Mouse (Mus musculus) 416B (cell line): ENCODE data around the gene 1700092M07Rik.

Experiments used
- DNase-seq: peaks from one replicate; pipeline ENCODE4 v3.0.0; 2011; ENCODE audit warnings: low read depth

Gene 1700092M07Rik

DNA sequence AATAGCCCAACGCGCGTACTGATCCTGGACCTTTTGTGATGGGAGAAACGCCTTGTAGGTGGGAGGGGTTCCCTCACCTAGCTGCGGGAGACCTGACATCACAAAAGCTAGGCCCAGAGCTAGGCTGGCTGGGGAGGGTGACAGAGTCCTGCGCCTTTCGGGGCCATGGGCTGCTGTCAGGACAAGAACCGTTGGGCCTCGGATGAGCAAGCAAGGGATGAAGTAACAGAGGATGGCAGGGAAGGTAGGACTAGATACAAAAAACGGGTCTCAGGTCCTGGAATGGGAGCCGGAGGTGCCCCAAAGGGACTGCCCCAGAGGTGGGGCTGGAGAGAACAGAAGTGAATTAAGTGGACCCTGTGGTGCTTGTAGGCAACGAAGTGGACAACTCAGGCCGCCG lies at the start of gene 1700092M07Rik:
Gene 1700092M07Rik, plus strand, starts transcription at position 116 of the 400 bp plus-strand sequence.
- DNase-seq: no peak

DNA sequence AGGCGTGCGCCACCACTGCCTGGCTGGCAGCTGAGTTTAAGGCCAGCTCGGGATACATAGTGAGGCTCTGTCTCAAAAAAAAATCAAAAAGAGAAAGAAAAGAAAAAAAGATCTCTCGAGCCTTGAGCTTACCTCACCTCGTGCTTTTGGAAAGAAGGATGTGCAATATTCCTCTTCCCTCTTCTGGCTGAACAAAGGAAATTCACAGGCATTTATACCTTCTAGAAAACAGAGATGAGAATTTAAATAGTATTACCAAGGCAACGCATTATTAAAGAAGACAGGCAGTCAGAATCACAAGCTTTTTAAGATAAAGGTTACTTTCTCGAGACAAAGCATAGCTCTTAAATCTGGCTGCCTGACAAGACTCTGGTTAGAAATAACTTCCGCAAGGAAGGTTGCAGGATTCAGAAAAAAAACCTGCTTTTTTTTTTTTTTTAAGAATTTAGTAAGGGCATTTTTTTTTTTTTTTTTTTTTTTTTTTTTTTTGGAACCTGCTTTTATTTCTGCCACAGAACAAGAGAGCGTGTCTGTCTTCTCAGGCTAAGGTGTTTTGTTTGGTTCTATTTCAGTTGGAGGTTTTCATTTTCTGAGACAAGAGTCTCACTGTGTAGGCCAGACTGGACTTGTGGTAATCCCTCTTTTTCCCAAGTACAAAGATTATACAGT lies 48.5 kb upstream of the 1700092M07Rik start:
- DNase-seq: no peak

DNA sequence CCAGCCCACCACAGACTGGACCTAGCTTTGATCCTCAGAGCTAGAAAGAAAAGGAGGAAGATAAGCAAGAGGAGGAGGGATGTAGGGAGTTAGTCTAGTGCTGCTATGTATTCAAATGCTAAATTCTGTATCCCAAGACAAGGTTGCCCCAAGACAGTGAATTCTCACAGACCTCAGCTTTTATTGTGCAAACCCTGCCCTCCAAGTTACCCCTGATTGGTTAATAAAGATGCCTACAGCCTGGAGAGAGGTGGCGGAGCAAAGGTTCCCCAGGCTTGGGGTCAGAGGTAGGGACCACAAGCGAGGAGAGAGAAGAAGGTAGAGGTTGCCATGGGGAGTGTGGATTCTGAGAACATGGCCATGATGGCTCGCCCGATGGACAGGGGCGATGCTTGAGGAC lies 47.8 kb upstream of the 1700092M07Rik start:
- DNase-seq: no peak

DNA sequence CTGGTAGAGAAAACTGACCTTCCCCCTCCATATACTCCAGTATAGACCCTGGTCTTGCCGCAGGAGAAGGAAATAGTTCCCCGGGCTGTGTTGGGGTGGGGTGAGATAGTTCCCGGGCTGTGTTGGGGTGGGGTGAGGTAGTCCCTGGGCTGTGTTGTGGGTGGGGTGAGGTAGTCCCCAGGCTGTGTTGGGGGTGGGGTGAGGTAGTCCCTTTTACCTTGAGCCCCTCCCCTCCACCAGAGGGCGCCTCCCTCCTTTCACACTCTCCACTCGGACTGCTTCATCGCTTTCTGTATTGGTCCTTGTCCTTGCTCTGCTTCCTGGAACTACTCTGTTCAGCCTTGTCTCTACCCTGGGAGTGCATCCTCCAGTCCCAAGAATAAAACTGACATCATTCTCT lies 45.2 kb upstream of the 1700092M07Rik start:
- DNase-seq: peak; percentile 59

DNA sequence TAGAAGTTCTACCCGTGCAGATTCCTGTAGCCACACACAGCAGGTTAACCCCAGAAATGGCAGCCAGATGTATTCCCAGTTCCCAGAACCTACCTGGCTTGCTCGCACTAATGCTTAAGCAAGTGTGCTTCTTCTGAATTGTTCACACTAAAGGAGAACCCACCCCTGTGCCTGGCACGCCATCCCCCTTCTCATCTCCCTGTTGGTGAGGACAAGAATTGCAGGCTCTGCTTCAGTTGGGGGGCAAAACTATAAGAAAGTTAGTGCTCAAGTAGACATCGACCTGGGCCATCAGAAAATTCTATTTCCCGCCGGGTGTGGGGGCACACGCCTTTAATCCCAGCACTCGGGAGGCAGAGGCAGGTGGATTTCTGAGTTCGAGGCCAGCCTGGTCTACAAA lies 40.9 kb upstream of the 1700092M07Rik start:
- DNase-seq: no peak

DNA sequence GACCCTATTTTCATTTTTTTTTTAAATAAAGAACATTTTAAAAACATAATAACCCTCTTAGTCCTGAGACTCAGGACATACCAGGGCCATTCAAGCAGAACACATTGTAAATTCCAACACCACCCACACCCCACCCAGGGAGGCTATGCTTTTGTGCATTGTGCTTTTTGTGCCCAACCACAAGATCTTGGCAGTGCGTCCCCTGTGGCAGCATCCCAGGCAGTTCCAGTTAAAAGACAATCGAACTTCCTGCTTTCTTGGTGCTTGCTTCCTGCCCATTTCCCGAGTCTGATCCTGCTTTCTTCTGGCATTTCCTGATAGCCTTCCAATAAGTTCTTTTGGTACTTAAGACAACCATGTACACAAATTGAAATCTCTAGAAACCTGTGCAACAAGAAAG lies 38.1 kb upstream of the 1700092M07Rik start:
- no peak for DNase-seq

DNA sequence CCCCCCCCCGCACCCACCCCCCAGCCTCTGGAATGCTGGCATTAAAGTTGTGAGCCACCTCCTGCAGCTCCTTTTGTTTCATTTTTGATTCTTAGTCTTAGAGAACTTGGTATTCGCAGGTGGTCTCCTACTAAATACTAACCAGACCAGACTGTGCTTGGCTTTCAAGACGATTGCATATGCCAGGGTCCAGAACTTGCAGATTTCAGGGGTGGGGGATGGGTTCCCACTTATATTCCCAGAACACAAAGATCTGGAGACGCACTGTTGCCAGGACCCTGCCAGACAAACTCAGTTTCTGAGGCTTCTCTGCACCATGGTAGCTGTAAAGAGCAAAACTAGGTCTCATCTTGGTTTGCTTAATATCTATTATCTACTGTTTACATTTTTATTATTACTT lies 36.9 kb upstream of the 1700092M07Rik start:
- DNase-seq: no peak

DNA sequence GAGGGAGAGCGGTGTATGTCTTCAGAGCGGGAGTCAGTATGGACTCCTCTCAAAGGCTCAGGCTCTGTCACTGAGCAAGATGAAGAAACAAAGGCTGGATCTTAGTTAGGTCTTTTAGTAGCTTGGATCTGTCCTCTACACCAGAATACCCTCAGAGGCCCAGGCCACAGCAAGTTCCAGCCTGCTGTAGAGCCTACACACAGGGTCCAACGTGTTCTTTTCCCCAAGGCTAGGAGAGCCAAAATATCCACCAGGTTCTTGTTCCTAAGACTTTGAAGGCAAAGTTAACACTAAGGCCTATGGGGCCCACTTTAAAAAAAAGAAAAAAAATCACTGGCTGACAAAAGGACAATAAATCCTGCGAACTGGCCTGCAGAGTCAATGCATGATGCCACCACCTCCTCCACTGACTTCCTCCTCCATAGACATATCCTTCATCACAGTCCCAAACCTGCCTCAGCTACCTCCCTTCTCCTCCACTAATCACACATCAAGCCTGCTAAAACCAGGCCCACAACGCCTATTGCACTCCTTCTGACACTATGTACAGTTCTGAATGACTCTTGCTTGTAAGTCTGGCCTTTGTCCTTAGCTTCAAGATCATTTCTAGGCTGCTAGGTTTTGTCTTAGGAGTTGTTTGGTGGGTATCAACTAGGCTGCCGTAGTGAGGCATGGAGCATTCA lies 35.4 kb upstream of the 1700092M07Rik start:
- no peak for DNase-seq

DNA sequence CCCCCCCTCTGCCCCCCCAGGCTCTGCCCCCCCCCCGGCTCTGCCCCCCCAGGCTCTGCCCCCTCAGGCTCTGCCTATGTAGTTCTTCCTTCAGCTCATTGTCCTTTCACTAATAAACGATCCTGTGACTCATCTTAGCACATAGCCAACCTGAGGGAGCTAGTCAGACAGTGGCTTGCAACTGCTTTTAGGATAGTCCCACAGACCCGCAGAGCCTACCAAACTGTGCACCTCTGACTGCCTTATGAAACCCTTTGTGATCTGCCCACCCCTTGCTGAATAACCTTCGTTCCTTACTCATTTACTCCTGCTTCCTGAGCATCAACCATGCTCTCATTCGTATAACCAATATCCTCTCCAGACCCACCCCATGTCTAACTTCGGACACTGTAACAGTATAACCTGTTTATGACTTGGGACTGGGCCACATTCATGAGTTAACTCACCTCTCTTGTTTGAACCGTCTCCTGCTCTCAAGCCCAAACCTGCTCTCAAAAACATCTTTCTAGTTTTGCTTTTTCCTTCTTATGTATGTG lies 34.3 kb upstream of the 1700092M07Rik start:
- peak; percentile 34 for DNase-seq

DNA sequence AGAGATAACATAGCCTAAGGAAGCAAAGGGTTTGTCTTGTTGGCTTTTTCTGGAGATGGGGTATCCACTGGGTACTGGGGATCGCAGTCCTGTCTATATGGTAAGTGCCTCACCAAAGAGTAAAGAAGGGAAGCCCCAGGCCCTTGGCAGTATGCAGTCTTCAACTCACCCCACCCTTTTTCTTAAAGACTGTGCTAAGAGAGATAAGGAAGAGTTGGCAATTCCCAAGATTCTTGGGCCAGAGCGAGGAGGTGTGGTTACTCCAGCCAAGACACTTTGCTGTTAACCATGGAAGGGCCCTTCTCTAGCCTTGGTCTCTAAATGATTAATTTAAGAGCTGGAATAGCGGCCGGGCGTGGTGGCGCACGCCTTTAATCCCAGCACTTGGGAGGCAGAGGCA lies 33.6 kb upstream of the 1700092M07Rik start:
- DNase-seq: no peak

DNA sequence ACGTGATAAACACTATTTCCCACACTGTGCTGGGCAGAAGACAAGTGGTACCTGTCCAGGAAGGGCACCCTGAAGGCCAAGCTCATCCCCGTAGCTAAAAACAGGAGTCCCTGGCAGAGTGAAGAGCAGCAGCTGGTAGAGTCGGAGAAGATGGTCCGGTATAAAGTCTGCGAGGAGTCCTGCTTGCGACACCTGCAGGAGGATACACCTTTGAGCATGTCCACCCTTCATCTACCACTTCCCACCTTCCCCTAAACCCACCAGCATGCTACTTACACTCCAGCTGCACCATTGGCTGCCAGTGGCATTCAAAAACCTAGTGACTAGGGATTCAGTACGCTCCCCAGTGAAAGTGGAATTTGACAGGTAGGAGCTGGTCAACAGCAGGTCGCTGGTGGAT lies 31.6 kb upstream of the 1700092M07Rik start:
- DNase-seq: no peak

DNA sequence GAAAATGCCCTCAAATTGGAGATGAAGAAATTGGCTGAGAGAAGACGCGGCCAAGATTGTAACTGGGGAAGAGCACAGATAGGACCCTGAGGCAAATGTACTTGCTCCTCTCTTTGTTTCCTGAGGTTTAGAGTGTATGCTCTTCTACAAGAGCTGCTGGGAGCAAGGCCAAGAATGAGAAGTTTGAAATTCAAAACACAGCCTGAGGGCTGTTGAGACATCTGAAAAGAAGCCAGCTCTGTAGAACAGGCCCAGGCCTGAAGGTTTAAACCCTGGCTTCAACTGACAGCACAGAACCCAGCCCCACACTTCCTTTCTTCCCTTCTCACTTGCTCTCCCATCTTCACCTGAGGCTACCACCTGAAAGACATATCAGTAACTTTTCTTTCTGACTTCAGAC lies 30.5 kb upstream of the 1700092M07Rik start:
- no peak for DNase-seq

DNA sequence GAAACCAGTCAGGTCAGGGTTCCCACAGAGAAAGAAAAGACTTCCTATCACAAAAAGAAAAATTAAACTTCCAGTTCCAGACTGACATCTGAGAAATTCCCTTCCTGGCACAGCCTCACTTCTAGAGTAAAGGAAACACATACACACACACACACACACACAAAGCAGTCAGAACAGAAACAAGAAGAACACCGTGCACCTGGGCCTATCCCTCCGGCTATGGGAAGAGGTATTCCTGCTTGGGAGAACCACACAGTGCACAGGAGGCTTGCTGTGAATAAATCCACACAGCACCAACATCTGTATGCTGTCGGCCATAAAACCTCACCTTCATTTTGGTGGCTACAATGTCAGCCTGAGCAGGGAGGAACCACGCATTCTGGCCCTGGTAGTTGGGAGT lies 29.0 kb upstream of the 1700092M07Rik start:
- no peak for DNase-seq

DNA sequence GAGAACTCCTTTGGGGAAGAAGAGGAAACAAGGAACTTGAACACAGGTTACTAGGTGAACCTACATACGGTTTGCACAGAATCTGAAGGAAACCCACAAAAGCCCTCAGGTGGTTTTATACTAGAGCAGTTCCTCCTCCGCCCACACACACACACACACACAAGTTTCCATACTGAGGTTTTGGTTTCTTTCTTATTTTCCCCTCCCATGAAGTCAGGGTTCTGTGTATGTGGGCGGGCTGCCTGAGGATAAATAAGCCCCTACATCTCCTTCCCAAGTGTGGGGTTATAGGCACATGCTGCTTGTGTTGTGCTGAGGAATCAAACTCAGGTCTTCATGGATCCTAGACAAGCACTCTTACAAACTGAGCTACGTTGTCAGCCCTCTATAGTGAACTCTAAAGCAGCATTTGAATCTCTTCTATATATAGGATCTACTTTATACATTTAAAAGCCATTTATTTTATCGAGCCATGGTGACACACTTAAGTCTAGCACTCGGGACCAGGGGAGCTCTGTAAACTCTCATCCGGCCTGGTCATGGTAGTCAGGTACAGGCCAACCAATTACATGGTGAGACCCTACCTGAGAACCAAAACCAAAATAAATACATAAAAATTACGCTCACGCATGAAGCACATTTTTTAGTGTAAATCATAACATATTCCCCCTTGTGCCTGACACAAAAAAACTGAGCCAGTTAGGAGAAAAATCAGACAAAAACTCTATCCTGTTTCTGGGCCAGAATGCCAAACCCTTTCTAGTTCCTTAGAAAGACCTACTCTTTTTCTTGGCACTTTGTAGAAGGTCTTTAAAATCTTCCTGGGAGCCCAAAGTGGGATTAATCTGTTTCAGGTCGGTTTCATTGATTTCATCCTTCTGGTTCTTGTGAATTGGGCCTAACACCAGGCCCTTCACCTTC lies 28.3 kb upstream of the 1700092M07Rik start:
- peak; percentile 74 for DNase-seq

DNA sequence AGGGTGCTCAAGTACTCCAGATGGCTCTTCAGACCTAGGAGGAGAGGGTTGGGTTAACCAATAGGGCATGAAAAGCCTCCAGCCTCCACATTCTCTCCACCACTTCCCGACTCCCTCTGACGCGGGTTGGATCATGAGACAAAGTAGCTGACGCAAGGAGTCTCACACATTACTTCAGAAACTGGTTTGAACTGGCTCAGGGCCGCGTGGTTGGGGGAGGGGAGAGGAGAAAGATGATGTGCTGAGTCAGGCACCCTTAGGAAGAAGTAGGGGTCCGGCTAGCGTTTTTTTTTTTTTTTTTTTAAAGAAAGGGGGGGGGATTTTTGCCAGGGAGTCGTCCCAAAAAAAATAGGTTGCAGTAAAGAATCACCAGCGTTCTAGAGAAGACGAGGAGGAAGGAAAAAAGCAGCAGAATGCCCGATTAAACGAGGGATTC lies 27.6 kb upstream of the 1700092M07Rik start:
- peak; percentile 97 for DNase-seq

DNA sequence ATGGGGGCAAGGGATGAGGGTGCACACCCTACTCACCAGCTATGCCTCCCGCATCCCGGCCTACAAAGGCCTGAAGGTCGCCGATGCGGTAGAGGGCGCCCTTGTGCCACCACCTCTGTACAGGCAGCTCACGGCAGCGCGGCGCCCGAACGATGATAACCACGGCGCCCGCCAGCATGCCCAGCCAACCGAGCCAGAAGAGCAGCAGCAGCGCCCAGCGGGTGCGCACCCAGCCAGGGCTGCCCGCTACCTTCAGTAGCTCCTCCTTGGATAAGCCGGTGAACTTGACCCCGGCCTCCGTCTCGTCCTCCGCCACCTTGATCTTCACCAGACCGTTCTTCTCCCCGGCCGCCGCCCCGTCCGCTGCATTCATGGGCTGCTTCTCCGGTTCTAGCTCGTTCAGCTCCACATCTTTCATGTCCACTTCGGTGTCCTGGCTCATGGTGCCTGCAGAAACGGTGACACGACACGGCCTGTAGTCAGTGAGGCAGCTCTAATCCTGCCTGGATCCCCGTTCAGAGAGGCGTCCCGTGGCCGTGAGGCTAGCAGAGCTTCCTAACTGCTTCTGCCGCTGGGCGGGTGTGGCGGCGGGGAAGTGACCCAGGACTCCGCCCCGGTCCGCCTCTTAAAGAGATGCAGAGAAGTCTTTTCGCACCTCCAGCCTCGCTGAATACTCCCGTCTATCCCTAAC lies 27.1 kb upstream of the 1700092M07Rik start:
- DNase-seq: peak; percentile 94

DNA sequence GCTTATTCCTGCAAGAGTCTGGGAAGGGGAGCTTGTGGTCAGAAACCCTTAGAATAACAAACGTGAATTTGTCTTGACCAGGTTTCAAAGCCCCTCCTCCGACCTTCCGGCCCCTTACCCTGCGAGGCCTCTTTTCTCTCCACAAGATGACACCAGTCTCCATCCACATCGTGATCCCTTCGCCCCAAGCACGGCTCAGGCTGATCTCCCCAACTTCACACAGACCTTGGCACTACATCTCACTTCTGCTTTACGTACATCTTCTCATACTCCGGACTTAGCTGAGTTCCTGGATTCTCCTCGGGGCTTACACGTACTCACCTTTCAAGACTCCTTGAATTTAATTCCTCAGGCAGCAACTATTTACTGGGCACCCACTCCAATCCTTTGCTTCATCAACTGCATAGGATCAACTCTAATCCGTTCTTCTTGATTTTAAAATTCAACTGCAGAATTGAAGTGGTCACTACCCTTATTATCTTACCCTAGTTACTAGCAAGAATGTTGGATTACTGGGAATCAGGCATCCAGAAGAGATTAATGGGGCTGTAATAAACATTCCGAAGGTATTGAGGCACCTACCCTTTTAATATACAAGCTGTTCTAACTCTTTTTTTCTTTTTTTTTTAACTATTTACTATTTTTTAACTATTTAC lies 26.4 kb upstream of the 1700092M07Rik start:
- peak; percentile 81 for DNase-seq

DNA sequence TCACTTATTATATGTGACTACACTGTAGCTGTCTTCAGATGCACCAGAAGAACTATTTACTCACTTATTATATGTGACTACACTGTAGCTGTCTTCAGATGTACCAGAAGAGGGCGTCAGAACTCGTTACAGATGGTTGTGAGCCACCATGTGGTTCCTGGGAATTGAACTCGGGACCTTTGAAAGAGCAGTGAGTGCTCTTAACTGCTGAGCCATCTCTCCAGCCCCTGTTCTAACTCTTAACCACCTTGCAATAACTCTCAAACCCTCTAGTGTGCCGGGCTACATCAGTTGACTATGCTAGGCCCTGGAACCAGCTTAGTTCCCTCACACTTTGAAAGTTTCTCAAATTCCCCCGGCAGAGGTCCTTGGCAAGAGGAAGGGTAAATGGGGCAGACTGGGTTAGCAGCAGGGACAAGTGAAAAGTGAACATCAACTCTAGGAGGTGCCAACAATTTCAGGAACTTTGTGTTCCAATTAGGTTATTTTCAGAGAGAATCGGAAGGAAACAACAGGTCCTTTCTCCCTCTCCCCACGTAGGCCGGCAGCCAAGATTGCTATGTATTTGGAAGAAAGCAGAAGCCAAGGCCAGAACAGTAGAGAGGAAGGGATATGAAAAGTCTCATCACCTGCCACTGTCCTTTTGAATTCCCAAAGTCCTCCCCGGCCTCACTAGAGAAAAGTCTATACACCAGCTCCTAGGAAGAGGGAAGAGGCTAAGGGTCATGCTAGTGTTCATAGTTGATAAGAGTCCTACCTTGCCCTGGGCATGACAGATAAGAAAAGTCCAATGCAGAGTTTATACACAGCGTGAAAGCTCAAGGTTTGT lies 25.7 kb upstream of the 1700092M07Rik start:
- DNase-seq: peak; percentile 38

DNA sequence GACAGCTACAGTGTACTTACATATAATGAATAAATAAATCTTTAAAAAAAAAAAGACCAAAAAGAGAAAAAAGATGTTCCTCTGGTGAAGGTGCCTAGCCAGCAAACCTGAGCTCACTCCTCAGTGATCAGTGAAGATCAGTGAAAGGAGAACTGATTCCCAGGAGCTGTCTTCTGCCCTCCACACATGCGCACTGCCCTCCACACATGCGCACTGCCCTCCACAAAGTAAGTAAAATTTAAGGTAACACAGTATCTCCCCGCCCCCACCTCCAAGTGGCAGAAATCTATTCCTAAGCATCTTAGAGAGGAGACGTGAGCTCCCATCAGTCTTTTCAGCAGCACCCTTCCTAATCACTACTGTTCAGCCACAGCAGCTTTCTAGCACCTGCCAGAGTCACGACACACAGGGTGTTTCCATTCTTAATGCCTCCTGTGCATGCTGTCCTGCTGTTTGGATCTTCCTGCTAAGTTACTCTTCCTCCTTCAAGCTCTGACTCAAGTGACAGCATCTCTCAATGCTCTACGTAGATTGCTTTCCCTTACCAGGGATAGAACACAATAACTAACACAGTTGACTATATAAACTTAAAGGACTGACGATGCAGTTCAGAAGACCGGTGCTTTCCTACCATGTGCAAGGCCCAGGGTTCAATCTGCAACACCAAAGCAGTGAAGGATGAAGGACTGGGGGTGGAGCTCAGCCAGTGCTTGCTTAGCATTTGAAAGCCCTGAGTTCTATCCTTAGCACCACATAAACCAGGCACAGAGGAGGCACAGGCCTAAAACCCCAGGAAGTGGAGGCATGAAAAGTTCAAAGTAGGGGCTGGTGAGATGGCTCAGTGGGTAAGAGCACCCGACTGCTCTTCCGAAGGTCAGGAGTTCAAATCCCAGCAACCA lies 24.4 kb upstream of the 1700092M07Rik start:
- DNase-seq: no peak
